Mouse (Mus musculus) NIH3T3 (cell line): Measurements from ENCODE around the gene Hist1h3d.
A peak's percentile ranks its signal among the peaks of the same experiment; 100 is the strongest.
"Not testable (repeated sequence)": the region's sequence is repeated elsewhere in the genome, so short reads cannot be mapped to it uniquely, and the experiment has no call there.

Experiments used
- DNase-seq: peaks from one replicate; pipeline ENCODE4 v3.0.0-alpha.2; 2012; ENCODE audit warnings: low read depth

The Hist1h3d gene

DNA sequence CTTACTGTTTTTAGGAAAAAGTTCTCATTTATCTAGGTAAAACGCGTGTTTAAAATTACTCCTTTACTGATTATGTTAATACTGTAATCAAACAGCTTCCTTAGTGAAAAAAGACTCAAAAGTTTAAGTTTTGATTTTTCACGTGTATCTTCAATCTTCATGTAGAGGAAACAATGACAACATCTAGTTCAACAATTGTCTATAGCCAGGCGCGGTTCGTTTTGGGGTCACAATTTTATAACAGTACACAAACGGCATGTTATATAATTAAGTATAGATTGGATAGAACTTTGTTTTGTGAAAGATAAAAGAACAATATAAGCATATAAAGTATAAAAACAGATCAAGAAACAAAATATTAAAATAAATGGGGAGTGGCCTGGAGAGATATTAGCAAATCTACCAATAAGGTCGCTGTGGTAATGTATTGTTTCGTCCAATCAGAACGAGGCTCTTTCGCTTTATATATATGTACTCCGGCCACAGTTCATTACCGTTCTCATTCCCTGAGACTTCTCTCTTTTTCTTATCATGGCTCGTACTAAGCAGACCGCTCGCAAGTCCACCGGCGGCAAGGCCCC is at the start of gene Hist1h3d:
TSS of gene Hist1h3d (plus strand) at position 493 of the 581 bp plus-strand sequence.
- DNase-seq: peak; percentile 84

DNA sequence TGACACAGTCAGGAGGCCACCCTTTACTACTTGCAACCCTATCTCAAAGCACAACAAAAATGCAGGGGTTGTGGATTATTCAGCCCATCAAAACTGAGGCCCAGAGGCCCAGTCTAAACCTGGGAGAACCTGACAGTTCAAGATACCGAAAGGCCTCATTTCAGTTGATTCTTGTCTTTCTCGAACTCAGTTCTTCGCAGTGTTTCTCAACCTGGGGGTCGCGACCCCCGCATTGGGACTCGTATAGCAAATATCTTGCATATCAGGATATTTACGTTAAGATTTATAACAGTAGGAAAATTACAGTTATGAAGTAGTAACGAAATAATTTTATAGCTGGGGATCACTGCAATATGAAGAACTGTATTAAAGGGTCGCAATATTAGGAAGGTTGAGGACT is 49.7 kb upstream of the Hist1h3d start:
- peak; percentile 32 for DNase-seq

DNA sequence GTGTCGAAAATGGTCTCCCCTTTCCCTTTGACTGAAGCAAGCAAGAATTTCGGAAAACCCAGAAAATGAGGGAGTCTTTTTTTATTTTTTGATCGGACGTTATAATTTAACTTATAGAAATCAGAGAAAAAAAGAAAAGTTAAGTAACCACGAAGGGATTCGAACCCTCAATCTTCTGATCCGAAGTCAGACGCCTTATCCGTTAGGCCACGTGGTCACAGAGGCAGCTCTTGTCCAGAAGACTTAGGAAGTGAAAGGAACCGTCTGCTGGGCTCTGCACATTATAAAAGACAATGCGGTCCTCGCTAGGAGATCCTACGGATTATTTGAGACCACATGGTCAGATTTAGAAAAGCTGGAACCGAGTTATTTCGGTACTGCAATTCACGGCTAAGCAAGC is 49.3 kb upstream of the Hist1h3d start:
- DNase-seq: peak; percentile 94

DNA sequence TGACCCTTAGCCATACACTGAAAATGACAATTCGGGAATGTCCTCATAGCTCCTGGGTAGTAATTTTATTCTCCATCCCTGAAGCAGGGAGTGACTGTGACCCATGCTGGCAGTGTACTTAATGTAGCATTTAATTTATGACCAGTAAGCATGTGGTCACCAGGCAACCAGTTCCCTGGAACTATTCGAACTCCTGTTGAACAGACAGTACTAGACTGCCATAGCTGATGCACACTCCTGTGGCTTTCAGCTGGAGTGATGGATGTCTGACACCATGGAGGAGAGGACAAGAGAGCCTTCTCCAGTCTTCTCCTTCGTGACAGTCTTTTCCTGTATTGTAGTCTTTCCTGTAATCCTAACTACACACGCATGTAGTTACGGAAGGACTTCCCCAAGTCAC is 46.6 kb upstream of the Hist1h3d start:
- DNase-seq: no peak

DNA sequence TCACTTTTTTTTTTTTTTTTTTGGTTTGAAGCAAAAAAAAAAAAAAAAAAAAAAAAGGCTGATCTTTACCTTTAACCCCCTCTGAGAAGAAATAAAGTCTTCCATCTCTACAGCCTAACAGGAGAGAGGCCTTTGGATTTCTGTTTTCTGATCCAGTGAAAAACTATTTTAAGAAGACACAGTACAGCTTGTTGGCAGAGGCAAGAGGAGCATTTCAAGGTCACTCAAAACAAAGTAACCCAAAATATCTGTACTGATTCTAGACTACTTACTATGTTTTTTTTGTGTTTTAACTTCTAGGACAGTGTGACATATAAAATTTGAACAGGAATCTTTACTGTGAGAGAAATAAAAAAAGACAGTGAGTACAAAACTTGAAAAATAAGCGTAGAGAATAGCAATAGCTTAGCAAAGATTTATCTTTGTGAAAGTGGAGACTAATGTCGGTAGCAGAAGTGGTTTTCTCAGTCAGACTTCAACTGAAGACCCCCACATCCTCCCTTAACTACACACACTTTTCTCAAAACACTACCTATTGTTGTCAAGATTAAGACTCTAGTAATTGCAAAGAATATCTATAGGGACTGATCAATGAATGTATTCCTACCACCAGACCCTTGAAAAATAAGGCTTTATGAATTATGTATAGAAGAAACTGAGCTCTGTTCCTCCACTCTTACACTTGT is 45.9 kb upstream of the Hist1h3d start:
- no peak for DNase-seq

DNA sequence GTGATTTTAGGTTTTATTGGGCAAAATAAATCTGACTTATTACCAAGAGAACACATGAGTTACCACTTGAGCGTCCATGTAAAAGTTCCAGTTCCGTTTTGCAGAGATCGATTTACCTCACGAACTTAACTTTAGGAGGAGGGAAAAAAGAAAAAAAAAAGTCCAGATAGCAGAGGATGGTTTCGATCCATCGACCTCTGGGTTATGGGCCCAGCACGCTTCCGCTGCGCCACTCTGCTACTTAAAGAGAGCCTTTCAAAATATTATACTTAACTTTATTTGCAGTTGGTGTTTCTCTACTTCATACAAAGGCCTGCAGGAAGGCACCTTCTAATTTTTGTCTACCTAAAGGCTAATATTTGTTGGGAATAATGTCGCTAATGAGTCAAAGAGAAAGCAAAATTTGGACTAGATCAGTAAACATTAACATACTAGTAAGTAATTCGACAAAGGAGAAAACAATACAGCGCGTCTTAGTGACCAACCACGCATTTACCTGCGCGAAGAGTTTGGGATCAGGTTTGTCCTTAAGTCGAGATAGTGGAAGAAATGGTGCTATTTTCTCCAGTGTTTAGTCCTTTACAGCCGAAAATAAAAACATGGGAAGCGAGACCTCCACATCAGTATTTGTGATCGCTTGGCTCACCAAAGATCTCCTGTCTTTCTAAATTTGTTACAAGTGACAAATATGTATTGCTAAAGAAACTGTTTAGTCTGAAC is 45.2 kb upstream of the Hist1h3d start:
- DNase-seq: peak; percentile 76

DNA sequence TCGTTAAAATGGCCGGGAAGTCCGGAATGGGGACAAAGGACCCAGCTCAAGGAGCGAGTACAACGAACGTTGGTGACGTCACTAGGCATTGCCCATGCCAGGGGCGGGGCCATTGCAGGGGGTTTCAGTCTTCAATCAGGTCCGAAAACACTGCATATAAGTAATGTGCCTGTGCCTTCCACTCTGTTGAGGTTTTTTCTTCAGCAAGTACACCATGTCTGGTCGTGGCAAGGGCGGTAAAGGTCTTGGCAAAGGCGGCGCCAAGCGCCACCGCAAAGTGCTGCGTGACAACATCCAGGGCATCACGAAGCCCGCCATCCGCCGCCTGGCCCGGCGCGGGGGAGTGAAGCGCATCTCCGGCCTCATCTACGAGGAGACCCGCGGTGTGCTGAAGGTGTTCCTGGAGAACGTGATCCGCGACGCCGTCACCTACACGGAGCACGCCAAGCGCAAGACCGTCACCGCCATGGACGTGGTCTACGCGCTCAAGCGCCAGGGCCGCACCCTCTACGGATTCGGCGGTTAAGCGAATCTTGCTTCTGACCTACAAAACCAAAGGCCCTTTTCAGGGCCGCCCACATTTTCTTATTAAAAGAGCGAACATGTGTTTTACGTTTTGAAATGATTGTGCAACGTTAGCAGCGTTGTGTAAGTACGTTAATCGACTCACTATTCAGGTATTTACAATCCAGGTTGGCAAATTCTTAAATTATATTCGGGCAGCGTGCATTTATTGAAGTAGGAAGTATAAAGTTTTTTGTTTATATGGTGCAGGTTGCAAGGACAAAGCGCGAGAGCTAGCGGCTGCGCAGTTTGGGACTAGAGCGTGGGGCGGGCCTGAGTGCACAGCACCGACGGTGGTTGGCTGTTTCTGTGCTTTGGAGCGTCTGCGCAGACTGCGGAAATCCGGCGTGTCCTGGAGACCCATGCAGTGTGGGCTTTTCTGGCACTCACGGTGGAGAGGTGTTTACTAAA is 44.4 kb upstream of the Hist1h3d start, which contains the start of gene Hist1h4h:
TSS of gene Hist1h4h (plus strand) at position 150 of the 975 bp plus-strand sequence.
- peak; percentile 96 for DNase-seq

DNA sequence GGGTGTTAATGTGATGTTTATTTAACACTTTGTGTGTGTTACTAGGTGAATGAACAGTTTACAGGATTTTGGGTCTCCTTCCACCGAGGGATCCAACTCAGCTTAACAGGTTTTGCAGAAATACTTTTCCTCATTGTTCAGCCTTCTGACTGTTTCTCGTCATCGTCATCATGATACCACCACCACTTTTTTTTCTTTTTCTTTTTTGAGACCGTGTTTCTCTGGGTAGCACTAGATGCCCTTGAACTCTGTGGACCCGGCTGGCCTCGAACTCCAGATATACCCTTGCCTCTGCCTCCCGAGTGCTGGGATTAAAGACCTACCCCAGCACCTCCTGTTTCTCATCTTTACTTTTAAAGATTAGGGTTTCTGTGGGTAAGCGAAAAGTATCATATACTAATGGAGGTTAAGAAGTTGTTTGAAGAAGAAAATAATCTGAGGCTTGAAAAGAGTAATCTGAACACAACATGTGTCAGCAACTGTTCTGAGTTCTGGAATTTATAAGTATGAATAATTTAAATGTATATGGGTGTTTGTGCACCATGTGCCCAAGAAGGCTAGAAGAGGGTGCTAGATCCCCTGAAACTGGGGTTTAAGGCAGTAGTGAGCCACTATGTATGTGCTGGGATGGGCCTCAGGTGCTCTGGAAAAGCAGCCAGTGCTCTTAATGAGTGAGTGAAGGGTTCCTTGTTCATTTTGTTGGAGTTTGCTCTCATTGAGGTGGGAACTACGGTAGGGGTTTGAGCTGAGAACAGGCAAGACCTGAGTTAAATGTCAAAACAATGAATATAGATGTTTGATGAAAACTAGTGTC is 43.1 kb upstream of the Hist1h3d start:
- DNase-seq: peak; percentile 22

DNA sequence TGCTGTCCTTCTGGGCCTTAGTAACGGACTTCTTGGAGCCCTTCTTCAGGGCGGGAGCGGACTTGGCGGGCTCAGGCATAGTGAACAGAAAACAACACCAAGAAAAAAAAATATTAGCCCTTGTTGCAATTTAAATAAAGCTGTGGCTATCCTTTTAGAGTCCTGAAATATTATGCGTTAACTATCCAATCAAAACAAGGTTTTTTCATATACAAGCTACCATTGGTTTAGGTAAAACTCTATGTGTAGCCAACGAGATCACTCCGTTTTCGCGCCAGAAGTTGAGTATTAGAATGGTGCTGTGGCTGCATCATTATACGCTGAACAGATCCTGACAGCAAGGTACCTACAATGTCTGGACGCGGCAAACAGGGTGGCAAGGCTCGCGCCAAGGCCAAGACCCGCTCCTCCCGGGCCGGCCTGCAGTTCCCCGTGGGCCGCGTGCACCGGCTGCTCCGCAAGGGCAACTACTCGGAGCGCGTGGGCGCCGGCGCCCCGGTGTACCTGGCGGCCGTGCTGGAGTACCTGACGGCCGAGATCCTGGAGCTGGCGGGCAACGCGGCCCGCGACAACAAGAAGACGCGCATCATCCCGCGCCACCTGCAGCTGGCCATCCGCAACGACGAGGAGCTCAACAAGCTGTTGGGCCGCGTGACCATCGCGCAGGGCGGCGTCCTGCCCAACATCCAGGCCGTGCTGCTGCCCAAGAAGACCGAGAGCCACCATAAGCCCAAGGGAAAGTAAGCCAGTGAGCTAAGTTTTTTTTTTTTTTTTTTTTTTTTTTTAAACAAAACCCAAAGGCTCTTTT is 41.8 kb upstream of the Hist1h3d start, which contains the start of gene Hist1h2af:
TSS of gene Hist1h2af (plus strand) at position 347 of the 808 bp plus-strand sequence.
- peak; percentile 87 for DNase-seq

DNA sequence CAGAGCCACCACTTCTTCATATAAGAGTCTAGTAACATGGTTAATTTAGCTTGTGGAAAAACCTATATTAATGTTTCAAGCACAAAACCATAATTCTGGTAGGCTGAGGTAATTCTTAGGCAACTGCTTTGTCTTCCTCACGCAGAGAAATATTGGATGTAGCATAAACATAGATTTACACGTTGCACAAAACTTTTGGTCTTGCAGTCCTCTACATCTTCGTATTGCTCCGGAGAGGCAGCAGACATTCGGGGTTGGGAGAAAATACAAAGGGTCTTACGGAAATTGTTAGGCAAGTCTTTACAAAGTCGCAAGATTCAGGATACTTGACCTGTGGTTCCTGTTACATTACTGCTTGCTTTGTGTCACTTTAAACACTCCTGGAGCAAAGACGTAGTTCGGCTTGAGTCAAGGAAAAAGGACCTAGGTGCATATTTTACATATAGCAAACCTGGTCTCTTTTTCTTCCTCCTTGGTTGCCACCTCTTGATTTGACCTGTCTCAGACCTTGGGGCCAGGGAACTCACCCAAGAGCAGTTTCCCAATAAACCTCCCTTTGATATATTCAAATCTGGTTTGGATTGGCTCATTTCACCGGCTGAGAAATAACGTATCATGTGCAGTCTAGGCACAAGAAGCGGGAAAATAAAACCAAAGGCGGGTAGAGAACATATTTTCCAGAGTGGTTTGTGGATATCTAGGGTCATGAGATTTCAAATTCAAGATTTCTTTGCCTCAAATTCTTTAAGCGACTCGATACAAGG is 41.0 kb upstream of the Hist1h3d start:
- DNase-seq: no peak

DNA sequence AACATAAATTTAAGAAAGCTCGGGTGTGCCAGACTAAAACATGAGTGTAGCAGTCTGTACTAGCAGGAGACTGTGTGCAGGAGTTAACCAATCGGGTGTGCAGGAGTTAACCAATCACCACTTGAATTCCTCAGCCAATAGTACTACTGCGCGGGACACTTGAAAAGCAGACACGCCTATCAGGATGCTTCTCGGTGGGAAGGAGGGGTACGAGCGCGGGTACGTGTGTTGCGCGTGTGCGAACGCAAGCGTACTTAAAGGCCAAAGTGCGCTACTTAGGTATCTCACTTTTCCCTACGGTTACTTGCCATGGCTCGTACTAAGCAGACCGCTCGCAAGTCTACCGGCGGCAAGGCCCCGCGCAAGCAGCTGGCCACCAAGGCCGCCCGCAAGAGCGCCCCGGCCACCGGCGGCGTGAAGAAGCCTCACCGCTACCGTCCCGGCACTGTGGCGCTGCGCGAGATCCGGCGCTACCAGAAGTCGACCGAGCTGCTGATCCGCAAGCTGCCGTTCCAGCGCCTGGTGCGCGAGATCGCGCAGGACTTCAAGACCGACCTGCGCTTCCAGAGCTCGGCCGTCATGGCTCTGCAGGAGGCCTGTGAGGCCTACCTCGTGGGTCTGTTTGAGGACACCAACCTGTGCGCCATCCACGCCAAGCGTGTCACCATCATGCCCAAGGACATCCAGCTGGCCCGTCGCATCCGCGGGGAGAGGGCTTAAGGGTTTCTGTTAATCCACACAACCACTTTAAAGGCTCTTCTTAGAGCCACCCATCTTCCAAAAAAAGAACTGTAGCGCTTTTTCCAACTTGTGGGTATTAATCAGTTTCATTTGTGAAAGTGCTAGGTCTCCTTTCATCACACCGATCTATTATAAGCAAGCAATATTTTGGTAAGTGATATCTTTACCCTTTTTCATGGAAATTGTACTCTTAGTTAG is 40.2 kb upstream of the Hist1h3d start, which contains the start of gene Hist1h3g:
TSS of gene Hist1h3g (plus strand) at position 286 of the 939 bp plus-strand sequence.
- DNase-seq: peak; percentile 90

DNA sequence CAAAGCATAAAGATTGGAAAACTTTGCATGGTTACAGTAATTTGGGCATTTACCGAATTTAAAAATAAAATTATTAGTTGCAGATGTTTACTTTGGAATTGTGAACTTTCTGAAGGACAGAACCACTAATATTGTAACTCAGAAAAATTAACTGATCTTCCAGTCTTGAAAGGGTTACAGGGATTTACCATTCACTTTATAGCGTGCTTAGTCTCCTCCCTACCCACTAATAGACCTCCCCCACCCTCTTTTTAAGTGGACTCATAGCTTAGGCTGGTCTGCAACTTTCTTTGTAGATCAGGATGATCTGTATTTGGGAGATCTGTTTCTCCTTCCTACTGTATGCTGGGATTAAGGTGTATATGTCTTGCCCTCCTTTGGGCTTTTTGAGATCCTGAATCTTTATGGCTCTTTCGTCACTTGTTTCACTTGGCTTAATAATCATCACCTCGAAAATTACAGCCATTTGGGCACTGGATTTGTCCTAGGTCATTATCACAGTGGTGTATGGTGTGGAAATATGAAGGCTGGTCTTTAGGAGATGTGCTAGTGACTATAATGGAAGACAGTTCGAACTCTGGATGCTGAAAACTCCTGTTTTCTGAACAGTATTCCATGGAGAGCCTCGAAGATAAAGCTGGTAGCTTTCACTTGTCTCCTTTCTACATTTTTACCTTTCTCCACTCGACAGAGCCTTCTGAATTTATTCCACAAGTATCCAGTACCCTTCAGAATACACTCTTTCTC is 39.3 kb upstream of the Hist1h3d start:
- DNase-seq: no peak

DNA sequence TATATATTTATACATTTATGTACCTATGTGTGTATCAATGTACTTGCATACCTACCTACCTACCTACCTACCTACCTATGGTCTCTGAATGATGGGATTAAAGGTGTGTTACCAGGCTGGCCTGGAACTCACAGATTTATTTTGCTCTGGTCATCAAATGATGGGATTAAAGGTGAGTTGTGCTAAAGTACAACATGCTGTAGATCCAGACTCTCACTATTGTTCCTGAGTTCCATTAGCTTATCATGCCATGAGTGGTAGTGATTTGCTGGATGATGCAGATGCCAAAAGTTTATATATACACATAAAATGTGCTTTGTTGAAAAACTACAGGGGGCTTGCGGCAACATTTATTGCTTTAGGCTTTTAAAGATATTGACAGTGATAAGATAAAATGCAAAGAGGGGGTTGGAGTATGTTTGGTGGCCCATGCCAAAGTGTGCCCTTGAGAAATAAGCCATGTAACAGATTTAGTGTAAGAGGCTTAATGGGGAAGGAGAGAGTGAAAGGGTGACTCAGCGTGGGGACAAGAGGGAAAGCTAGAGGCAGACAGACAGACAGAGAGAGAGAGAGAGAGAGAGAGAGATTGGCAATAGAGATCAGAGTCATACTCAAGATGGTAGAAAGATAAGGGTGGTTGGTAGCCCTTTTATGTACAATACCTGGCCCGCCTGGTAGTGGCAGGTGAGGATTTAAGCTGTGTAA is 38.4 kb upstream of the Hist1h3d start:
- DNase-seq: no peak

DNA sequence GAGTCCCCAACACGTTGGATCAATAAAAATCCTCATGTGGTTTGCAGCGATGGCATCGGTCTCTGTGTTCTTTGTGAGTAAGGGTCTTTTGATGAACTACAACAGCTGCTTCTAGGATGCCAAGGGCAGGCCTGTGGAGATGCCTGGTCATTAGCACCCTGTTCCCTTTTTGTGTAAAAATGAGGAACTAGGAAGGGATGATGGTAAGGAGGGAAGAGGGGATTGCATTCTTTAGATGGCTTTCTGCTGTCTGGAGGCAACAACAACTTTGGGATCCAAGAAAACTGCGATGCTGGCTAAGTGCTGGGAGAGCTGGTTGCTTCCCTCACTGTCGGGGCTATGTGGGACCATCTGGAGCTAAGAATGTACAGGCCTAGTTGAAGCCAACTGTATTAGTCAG is 37.3 kb upstream of the Hist1h3d start:
- DNase-seq: no peak

DNA sequence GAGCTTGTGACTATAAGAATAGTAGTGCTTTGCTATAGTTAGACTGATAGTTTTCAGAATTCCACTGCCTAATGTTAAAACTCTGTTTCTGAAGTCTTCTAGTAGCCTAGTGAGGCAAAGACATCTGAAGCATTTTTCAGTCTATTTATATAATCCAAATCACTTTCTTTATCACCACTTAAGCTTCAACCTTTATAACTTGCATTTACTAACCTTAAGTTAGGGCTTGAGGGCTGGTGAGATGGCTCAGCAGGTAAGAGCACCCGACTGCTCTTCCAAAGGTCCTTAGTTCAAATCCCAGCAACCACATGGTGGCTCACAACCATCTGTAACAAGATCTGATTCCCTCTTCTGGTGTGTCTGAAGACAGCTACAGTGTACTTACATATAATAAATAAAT is 35.7 kb upstream of the Hist1h3d start:
- not testable (repeated sequence) for DNase-seq

DNA sequence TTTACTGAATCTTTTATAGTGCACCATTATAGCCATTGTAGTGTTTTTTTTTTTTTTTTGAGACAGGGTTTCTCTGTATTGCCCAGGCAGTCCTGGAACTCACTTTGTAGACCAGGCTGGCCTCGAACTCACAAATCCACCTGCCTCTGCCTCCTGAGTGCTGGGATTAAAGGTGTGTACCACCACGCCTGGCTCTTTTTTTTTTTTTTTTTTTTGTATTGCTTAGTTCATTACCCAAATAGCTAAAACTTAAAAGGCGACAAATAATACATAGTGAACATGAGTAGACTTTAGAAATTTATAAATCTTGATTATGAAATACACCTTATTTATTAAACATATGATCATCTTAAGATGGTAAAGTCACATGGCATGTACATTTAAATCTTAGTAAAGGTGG is 34.1 kb upstream of the Hist1h3d start:
- no peak for DNase-seq
